Mouse (Mus musculus) small intestine, adult 2 months (tissue): ENCODE measurements around the gene Gpr153.

ENCODE experiments used
- CTCF ChIP-seq: fragments of 200-500 bp; IDR thresholded peaks from 2 replicates; pipeline ENCODE4 v1.5.1; 2012; ENCODE audit warnings: low read depth, mild to moderate bottlenecking, control low read depth, inconsistent platforms, low read length, moderate library complexity, mixed read lengths; ENCODE audit not compliant: insufficient replicate concordance, insufficient read length; ENCODE audit errors: extremely low read depth
- POLR2A ChIP-seq: fragments of 200-500 bp; IDR thresholded peaks from 2 replicates; pipeline ENCODE4 v1.6.1; 2012; ENCODE audit warnings: low read depth, mild to moderate bottlenecking, control low read depth, inconsistent platforms, low read length, moderate library complexity

DNA sequence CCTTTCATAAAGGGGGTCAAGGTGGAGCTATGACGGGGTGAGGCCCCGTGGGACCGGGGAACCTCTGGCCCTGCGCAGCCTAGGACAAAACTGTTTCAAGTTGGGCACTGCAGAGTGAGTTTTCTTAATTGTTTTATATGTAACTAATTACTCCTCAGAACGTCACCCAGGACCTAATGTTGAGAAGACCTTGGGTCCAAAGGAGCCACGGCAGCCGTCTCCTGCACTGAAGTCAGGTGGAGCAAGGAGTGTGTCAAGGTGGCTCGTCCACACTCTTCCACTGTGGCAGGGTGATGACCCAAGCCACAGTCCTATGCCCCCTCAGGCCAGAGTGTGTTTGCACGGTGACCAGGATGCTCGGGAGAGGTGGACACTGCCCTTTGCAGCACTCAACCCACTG lies 29.1 kb downstream of the Gpr153 start:
- no peak for TF ChIP-seq CTCF
- no peak for TF ChIP-seq POLR2A
